Mouse (Mus musculus) ES-E14 (cell line): ENCODE results near the gene Ager. TPM values are rescaled to one million over a fixed set of nuclear protein-coding genes. Genes with fewer than 3 reads are reported as not detected.

Experiments used
- DNase-seq: peaks from one replicate; pipeline ENCODE4 v3.0.0-alpha.2; 2013; ENCODE audit warnings: low read depth, low spot score
- H3K27ac ChIP-seq: 2 replicates; pipeline ENCODE4 v1.5.1; 2012; ENCODE audit warnings: low read depth, mild to moderate bottlenecking, low read length, moderate library complexity, mixed read lengths; ENCODE audit not compliant: poor library complexity, insufficient read depth, severe bottlenecking
- H3K36me3 ChIP-seq: 2 replicates; pipeline ENCODE4 v1.6.1; 2012; ENCODE audit warnings: mild to moderate bottlenecking, low read length, moderate library complexity, mixed read lengths; ENCODE audit not compliant: control insufficient read depth, poor library complexity, insufficient read depth, severe bottlenecking
- H3K4me1 ChIP-seq, 2 experiments: fragments of 150-350 bp in 1 of 2; sonication (generic) in 1 of 2; 2 replicates each; pipeline ENCODE4 v1.6.1; 2012; ENCODE audit warnings: low read length in 2 of 2, mild to moderate bottlenecking in 1 of 2, mixed read lengths in 1 of 2; ENCODE audit not compliant: control insufficient read depth in 2 of 2, insufficient read depth in 2 of 2, poor library complexity in 1 of 2
- H3K4me3 ChIP-seq, 2 experiments: fragments of 150-350 bp in 1 of 2; sonication (generic) in 1 of 2; 2 replicates each; pipeline ENCODE4 v1.5.1; 2012; ENCODE audit warnings: low read length in 2 of 2, low read depth in 1 of 2, mild to moderate bottlenecking in 1 of 2, mixed read lengths in 1 of 2; ENCODE audit not compliant: insufficient read depth in 1 of 2, poor library complexity in 1 of 2, severe bottlenecking in 1 of 2
- H3K9ac ChIP-seq: 2 replicates; pipeline ENCODE4 v1.6.1; 2012; ENCODE audit warnings: low read depth, mild to moderate bottlenecking, low read length, mixed read lengths; ENCODE audit not compliant: poor library complexity, insufficient read depth, severe bottlenecking
- H3K9me3 ChIP-seq: fragments of 150-350 bp; sonication (generic); 2 replicates; pipeline ENCODE4 v1.6.1; 2012; ENCODE audit warnings: low read depth, mild to moderate bottlenecking, low read length; ENCODE audit not compliant: control insufficient read depth, insufficient read depth
- CHD2 ChIP-seq: IDR thresholded peaks from 2 replicates; pipeline ENCODE4 v1.6.1; 2014; ENCODE audit warnings: mild to moderate bottlenecking, low read depth, low read length, inconsistent platforms
- HCFC1 ChIP-seq: IDR thresholded peaks from 2 replicates; pipeline ENCODE4 v1.6.1; 2012; ENCODE audit warnings: low read length, inconsistent platforms, borderline replicate concordance; ENCODE audit not compliant: insufficient read depth
- MAFK ChIP-seq: IDR thresholded peaks from 2 replicates; pipeline ENCODE4 v1.6.1; 2014; ENCODE audit warnings: mild to moderate bottlenecking, low read depth, low read length, inconsistent platforms; ENCODE audit not compliant: insufficient read depth
- ZC3H11A ChIP-seq: IDR thresholded peaks from 2 replicates; pipeline ENCODE4 v1.6.1; 2012; ENCODE audit warnings: low read depth, mild to moderate bottlenecking, inconsistent platforms, low read length, borderline replicate concordance
- ZNF384 ChIP-seq: IDR thresholded peaks from 2 replicates; pipeline ENCODE4 v1.6.1; 2012; ENCODE audit warnings: low read depth, low read length, inconsistent platforms
- in situ Hi-C, 2 experiments: fragments of 600-800 bp; cut with MboI; formaldehyde crosslinking; loops; one replicate each; pipeline ENCODE4 v1.15.1; 2025; ENCODE audit warnings: low sequenced_read_pairs in 2 of 2, inconsistent platforms in 1 of 2; ENCODE audit not compliant: unreplicated experiment in 2 of 2
- total RNA-seq: library from RNA; depleted of rRNA; stranded (reverse); fragments of 300-350 nt; gene quantifications from 2 replicates; pipeline ENCODE4 v1.2.3, GENCODE M21; 2012

The Ager gene
- total RNA-seq, 1 experiment: 2.3 TPM

- H3K9me3 ChIP-seq: no peaks in the 10 kb centered on the region
- TF ChIP-seq CHD2 (no peak), MAFK (no peak), HCFC1 (no peak), ZNF384 (no peak), ZC3H11A (no peak)
- peaks cover 28% of the 10 kb centered on the region; the same call in 1 of the 2 replicates for H3K36me3 ChIP-seq
- no peaks in the 10 kb centered on the region; a peak in 1 of 4 replicates for H3K4me1 ChIP-seq
- H3K9ac ChIP-seq: no peak overlapping the region
- in situ Hi-C loops: no loop called here
- DNase-seq: no peak
- H3K4me3 ChIP-seq: no peak overlapping the region
- no peak overlapping the region for H3K27ac ChIP-seq
Observed at GRCm38 (mm10) chr17:34613830-34614229, 16.2 kb downstream of the Ager start.

GRCm38 (mm10) chr17:34615871-34616270 is 18.2 kb downstream of the Ager start, which contains the start of gene Egfl8:
TSS of gene Egfl8 (minus strand) at chr17:34615971.
- Histone ChIP-seq H3K4me3 (no peak within 1 kb of the TSS), H3K9ac (no peak within 1 kb of the TSS), H3K27ac (no peak within 1 kb of the TSS), H3K9me3 (no peaks in the 10 kb centered on the region), H3K36me3 (peaks cover 28% of the 10 kb centered on the region; the same call in 1 of the 2 replicates), H3K4me1 (no peaks in the 10 kb centered on the region; a peak in 1 of 4 replicates)
- no peak for DNase-seq
- in situ Hi-C loops: no loop called here
- no peak for TF ChIP-seq ZNF384
- TF ChIP-seq CHD2: no peak
- TF ChIP-seq MAFK: no peak
- TF ChIP-seq ZC3H11A: no peak
- TF ChIP-seq HCFC1: no peak

- Histone ChIP-seq H3K27ac (no peak overlapping the region), H3K4me1 (peaks cover 0 to 4% of the 10 kb centered on the region in 2 experiments; a peak in 1 of 4 replicates), H3K4me3 (no peak overlapping the region), H3K9ac (no peak overlapping the region), H3K9me3 (no peaks in the 10 kb centered on the region), H3K36me3 (peaks cover 7% of the 10 kb centered on the region; the same call in 1 of the 2 replicates)
- peak; percentile 73 for DNase-seq
- TF ChIP-seq HCFC1: no peak
- TF ChIP-seq ZNF384: no peak
- no peak for TF ChIP-seq MAFK
- in situ Hi-C loops: no loop called here
Observed at GRCm38 (mm10) chr17:34618999-34619398, 21.3 kb downstream of the Ager start.

- H3K9me3 ChIP-seq: no peaks in the 10 kb centered on the region
- H3K4me3 ChIP-seq: no peak overlapping the region
- TF ChIP-seq HCFC1 (no peak), ZNF384 (no peak), CHD2 (no peak), ZC3H11A (no peak), MAFK (no peak)
- no peak overlapping the region for H3K27ac ChIP-seq
- in situ Hi-C loops: no loop called here
- H3K36me3 ChIP-seq: peaks cover 6% of the 10 kb centered on the region; the same call in 1 of the 2 replicates
- DNase-seq: no peak
- peaks cover 0 to 6% of the 10 kb centered on the region in 2 experiments; a peak in 1 of 4 replicates for H3K4me1 ChIP-seq
- H3K9ac ChIP-seq: no peak overlapping the region
Observed at GRCm38 (mm10) chr17:34621006-34621405, 23.3 kb downstream of the Ager start.
